Mouse (Mus musculus) erythroblast, adult 5-6 weeks (primary cell): Measurements from ENCODE around the gene Utp11. TPM values are rescaled to one million over a fixed set of nuclear protein-coding genes. Genes with fewer than 3 reads are reported as not detected.

Experiments used
- ATAC-seq: replicated peaks from 2 replicates; pipeline ENCODE4 v1.8.0; 2016; ENCODE audit warnings: moderate number of reproducible peaks, mild to moderate bottlenecking, moderate TSS enrichment, inconsistent platforms; ENCODE audit not compliant: poor library complexity, low FRiP score, severe bottlenecking
- total RNA-seq, 2 experiments: library from RNA; stranded (forward) in 1 of 2; stranded (reverse) in 1 of 2; fragments of 150-400 nt in 1 of 2; fragments of 200-764, 138-1000 nt in 1 of 2; gene quantifications; 2 replicates each; pipeline versions ENCODE4 v1.2.3 to v1.2.4; 2015 to 2017; ENCODE audit warnings: low replicate concordance in 2 of 2

Utp11 gene
- total RNA-seq, 2 experiments from 2014 or later: 4.5 to 20.8 TPM

- ATAC-seq: no peak
Observed at GRCm38 (mm10) chr4:124646591-124646990, 46.8 kb downstream of the Utp11 start.

GRCm38 (mm10) chr4:124644974-124645433 is 48.4 kb downstream of the Utp11 start:
- peak; percentile 74 for ATAC-seq

DNA sequence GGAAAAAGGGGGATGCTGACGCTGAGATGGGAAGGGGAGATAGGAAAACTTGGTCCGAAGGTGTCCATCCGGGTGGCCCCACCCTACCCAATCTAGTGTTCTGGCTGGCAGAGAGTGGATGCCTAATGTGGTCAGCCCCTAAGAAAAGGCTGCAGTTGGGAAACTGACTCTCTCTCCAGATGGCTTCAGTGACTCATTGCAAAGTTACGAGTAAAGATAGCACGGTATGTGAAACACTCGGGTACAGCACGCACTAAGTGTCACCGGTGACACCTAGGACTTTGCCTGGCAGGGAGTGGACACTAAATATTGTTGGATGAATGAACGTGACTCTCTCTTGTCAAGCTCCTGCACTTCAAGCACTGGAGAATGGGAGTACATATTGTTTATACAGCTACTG is 49.5 kb downstream of the Utp11 start:
- no peak for ATAC-seq

DNA sequence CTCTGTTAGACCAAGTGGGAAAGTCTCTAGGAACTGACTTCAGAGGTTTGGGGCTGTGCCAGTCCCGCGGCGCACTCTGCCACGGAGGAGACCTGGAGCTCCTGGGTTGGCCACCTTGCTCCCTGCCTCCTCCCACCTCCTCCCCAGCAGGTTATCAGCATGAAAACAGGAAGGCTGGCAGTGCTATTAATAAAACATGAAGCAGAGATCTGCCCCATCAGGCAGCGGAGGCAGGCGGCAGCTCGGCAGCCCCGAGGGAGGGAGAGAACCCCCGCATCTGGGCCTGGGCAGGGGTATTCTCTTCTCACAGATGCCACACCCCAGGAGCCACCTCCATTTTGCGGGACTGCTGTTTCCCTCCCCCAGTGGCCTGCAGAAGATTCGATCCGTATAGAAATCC is 53.7 kb downstream of the Utp11 start:
- 0 out of 2 replicates have a peak, but pooled peaks have one; percentile 23 for ATAC-seq

DNA sequence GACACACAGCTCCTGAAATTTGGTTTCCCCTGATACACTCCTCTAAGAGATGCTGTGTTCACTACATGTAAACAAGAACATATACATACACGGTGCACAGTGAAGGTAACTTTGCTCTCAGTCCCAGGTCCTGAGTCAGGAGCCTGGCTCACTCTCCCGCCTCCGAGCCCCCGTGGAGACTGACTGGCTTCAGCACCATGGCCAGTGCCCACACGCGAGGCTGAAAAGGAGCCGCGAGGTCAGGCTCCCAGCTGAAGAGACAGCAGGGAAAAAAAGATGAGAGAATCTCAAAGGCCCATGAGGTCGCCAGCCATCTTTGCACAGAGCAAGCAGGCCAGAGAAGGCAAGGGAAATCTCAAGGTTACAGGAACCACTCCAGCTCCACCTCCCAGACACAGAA is 60.1 kb downstream of the Utp11 start:
- no peak for ATAC-seq

DNA sequence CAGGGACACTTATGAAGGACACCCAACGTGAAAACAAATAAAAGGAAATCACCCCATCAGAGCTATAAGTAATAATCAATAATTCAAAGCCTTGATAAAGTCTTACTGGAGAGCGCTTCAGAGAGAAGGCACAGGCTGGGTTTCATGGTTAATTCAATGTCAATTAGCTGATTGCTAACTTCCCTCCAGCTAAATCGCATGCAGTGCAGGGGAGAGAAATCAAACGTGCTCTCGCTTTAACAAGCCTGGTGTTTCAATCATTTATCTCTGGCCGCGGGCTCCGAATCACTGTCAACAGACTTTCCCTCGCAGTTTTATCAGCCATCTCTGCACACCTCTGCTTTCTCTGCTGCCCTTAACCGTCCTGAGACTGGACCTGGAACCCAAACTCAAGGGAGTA is 60.5 kb downstream of the Utp11 start:
- no peak for ATAC-seq

DNA sequence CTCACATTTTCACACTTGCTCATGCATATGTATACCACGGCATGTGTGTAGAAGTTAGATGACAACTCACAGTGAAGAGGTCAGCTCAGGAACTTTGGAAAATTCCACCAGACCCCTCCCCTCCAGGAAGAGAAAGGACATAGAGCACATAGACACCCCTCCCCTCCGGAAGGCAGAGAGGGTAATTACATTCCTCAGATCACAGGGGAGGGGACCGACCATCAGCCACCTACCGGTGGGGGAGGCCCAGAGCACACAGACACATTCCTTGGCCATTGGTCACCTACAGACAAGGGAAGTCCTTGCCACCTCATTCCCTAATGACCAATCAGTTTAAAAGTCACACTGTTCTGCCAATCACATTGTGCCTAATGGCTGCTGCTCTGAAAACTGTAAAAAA is 61.9 kb downstream of the Utp11 start:
- ATAC-seq: no peak

Other genes with a start within 250 kb of the Utp11 start
- not detected in 2 replicates for gene 3100002H09Rik, start 82.8 kb downstream of the Utp11 start, total RNA-seq (2015; ENCODE audit: low replicate concordance)
- not detected in 2 replicates for gene 3100002H09Rik, start 82.8 kb downstream of the Utp11 start, total RNA-seq (2017; ENCODE audit: low replicate concordance)
- gene Pou3f1, start 36.8 kb downstream of the Utp11 start, total RNA-seq (2015; ENCODE audit: low replicate concordance): not detected in 2 replicates
- not detected in 2 replicates for gene Pou3f1, start 36.8 kb downstream of the Utp11 start, total RNA-seq (2017; ENCODE audit: low replicate concordance)
- 4.2 and 7.5 TPM in 2 replicates for gene Fhl3, start 7.1 kb upstream of the Utp11 start, total RNA-seq (2015; ENCODE audit: low replicate concordance)
- 0.77 and 1.3 TPM in 2 replicates for gene Fhl3, start 7.1 kb upstream of the Utp11 start, total RNA-seq (2017; ENCODE audit: low replicate concordance)
- 14.2 and 24.2 TPM in 2 replicates for gene Sf3a3, start 21.2 kb upstream of the Utp11 start, total RNA-seq (2015; ENCODE audit: low replicate concordance)
- 26.2 and 34.7 TPM in 2 replicates for gene Sf3a3, start 21.2 kb upstream of the Utp11 start, total RNA-seq (2017; ENCODE audit: low replicate concordance)
- gene Inpp5b, start 48.2 kb upstream of the Utp11 start, total RNA-seq (2015; ENCODE audit: low replicate concordance): 27.3 and 37.0 TPM in 2 replicates
- 15.2 and 15.8 TPM in 2 replicates for gene Inpp5b, start 48.2 kb upstream of the Utp11 start, total RNA-seq (2017; ENCODE audit: low replicate concordance)
- gene Mtf1, start 108.5 kb upstream of the Utp11 start, total RNA-seq (2015; ENCODE audit: low replicate concordance): 5.2 and 5.4 TPM in 2 replicates
- gene Mtf1, start 108.5 kb upstream of the Utp11 start, total RNA-seq (2017; ENCODE audit: low replicate concordance): 8.6 and 17.4 TPM in 2 replicates
- 8.2 and 14.0 TPM in 2 replicates for gene Yrdc, start 157.1 kb upstream of the Utp11 start, total RNA-seq (2015; ENCODE audit: low replicate concordance)
- gene Yrdc, start 157.1 kb upstream of the Utp11 start, total RNA-seq (2017; ENCODE audit: low replicate concordance): 1.2 and 1.5 TPM in 2 replicates
- 5.8 TPM in 1 of 2 replicates, not detected in the other for gene 1110065P20Rik, start 157.6 kb upstream of the Utp11 start, total RNA-seq (2015; ENCODE audit: low replicate concordance)
- 0.70 and 3.3 TPM in 2 replicates for gene 1110065P20Rik, start 157.6 kb upstream of the Utp11 start, total RNA-seq (2017; ENCODE audit: low replicate concordance)
- gene Maneal, start 168.6 kb upstream of the Utp11 start, total RNA-seq (2015; ENCODE audit: low replicate concordance): not detected in 2 replicates
- not detected in 2 replicates for gene Maneal, start 168.6 kb upstream of the Utp11 start, total RNA-seq (2017; ENCODE audit: low replicate concordance)
- gene Epha10, start 187.3 kb upstream of the Utp11 start, total RNA-seq (2015; ENCODE audit: low replicate concordance): not detected in 2 replicates
- not detected in 2 replicates for gene Epha10, start 187.3 kb upstream of the Utp11 start, total RNA-seq (2017; ENCODE audit: low replicate concordance)
- 0.38 and 0.84 TPM in 2 replicates for gene 9930104L06Rik, start 243.4 kb upstream of the Utp11 start, total RNA-seq (2015; ENCODE audit: low replicate concordance)
- gene 9930104L06Rik, start 243.4 kb upstream of the Utp11 start, total RNA-seq (2017; ENCODE audit: low replicate concordance): 3.2 and 6.1 TPM in 2 replicates
- gene Cdca8, start 245.7 kb upstream of the Utp11 start, total RNA-seq (2015; ENCODE audit: low replicate concordance): 50.9 and 62.5 TPM in 2 replicates
- gene Cdca8, start 245.7 kb upstream of the Utp11 start, total RNA-seq (2017; ENCODE audit: low replicate concordance): 52.7 and 74.9 TPM in 2 replicates